Mouse (Mus musculus) gastrocnemius, postnatal 14 days (tissue): Measurements from ENCODE around the gene C1qtnf1. TPM values are rescaled to one million over a fixed set of nuclear protein-coding genes. Genes with fewer than 3 reads are reported as not detected.

Experiments used
- DNase-seq: peaks from one replicate; pipeline ENCODE4 v3.0.0; 2021; ENCODE audit warnings: mixed read lengths
- intact Hi-C: fragments of 180-260 bp; cut with DNase I; formaldehyde crosslinking; loops from one replicate; pipeline ENCODE4 v1.15.1; 2025; ENCODE audit warnings: low total_unique reads
- total RNA-seq, 2 experiments: library from RNA; stranded (reverse); gene quantifications; 2 replicates each; pipeline ENCODE4 v1.2.3; 2021

The C1qtnf1 gene
- total RNA-seq, 2 experiments from 2014 or later, result 26.4 to 30.2 TPM

- DNase-seq, result no peak
- intact Hi-C loops, result no loop called here
Observed at GRCm38 (mm10) chr11:118409106-118410072, 18.6 kb upstream of the C1qtnf1 start.

GRCm38 (mm10) chr11:118410073-118410444 is 17.9 kb upstream of the C1qtnf1 start:
- intact Hi-C loops, result no loop called here
- DNase-seq, result no peak

- no peak for DNase-seq
- intact Hi-C loops, result no loop called here
Observed at GRCm38 (mm10) chr11:118410479-118410878, 17.5 kb upstream of the C1qtnf1 start.

GRCm38 (mm10) chr11:118411271-118411670 is 16.7 kb upstream of the C1qtnf1 start:
- intact Hi-C loops, result no loop called here
- no peak for DNase-seq

- intact Hi-C loops, result no loop called here
- no peak for DNase-seq
Observed at GRCm38 (mm10) chr11:118412601-118413000, 15.4 kb upstream of the C1qtnf1 start.

DNA sequence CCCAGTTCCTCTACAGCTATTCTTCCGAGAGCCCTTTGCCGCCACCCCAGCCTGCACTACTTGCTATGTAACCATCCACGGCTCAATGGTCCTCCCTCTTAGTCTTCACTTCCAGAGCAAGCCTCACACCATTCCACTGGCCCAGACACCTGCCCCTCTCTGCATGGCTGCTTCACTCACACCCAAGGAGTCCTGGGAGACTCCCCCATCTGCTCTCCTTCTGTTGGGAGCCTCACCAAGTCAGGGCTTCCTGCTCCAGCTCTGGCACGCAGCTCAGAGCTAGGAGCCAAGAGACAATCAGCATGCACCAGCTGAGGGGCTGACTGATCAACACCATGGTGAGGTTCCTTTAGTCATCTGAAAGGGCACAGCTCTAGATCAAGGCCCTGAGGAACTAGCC is 14.9 kb upstream of the C1qtnf1 start:
- intact Hi-C loops, result no loop called here
- DNase-seq, result no peak

- no peak for DNase-seq
- intact Hi-C loops, result no loop called here
Observed at GRCm38 (mm10) chr11:118414270-118414669, 13.7 kb upstream of the C1qtnf1 start.

DNA sequence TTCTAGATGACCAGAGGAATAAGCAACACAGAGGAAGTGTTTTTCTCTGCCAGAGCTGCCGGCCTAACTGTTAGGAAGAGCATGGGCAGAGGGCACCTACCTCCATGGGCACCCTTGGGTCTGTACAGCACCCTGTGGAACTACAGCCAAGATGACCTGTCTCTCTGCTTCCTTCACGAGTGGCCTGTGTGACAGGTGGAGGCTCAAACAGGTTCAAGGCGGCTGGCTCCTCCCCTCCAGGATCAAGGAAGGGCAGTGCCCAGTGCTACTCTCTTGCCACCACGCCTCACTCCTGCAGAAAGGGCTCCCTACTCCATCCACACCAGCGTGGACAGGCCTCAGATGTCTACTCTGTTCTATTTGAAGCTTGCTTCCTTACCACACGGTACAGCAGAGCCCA is 12.4 kb upstream of the C1qtnf1 start:
- intact Hi-C loops, result no loop called here
- DNase-seq, result no peak

GRCm38 (mm10) chr11:118416046-118416445 is 12.0 kb upstream of the C1qtnf1 start:
- peak; percentile 32 for DNase-seq
- intact Hi-C loops, result no loop called here

- no peak for DNase-seq
- intact Hi-C loops, result no loop called here
Observed at GRCm38 (mm10) chr11:118417496-118417895, 10.5 kb upstream of the C1qtnf1 start.

GRCm38 (mm10) chr11:118418442-118418833 is 9.6 kb upstream of the C1qtnf1 start:
- DNase-seq, result no peak
- intact Hi-C loops, result no loop called here

GRCm38 (mm10) chr11:118418834-118419504 is 9.0 kb upstream of the C1qtnf1 start, which contains the start of gene Cant1:
Gene Cant1, minus strand, starts transcription at chr11:118419086.
- DNase-seq, result peak; percentile 97
- intact Hi-C loops, result no loop called here

DNA sequence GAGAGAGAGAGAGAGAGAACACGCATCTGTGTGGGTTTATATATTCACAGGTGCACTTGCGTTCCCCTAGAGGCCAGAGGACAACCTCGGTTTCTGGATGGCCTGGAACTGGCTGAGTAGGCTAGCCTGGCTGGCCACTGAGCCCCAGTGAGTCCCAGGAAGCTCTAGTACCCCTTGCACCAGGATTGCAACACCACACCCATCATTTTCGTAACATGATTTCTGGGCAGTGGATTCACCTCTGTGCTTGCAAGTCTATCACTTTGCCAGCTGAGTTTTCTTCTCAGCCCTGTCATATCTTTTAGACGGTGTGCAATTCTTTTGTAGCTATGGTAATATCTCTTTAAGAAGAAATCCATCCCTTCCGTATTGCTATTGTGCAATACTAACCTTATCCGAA is 7.7 kb upstream of the C1qtnf1 start:
- intact Hi-C loops, result no loop called here
- DNase-seq, result no peak

DNA sequence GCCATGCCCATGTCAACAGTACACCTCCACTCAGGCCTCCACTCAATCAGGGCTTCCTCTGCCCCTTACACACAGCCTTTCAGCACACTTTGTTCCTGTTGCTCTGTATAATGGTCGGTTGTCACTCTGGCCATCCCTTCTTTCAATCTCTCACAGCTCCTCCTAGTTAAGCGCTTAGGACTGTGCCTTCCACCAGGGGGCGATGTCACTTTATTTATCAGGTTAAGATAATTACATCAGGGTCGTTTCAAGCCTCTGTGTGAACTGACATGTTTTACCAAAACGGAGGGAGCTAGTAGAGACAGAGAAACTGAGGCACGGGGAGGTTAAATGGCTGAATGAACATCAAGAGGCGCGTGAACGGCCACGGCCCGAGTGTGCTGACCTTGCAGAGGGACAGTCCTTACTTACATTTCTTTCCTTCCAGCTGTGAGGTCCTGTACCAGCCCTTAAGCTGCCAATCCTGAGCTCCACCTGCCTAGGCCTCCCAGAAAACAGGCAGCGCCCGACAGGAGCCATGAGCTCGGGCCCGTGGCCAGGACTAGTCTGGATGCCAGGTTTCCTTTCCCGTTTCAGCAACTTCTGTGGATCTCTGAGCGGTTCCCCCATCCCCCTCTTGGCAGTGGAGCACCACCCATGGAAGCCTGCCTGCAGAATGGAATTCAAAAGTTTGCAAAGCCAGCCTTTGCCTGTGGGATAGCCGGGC is 4.6 kb upstream of the C1qtnf1 start:
- peak; percentile 82 for DNase-seq
- intact Hi-C loops, result no loop called here

GRCm38 (mm10) chr11:118424621-118425335 is 3.2 kb upstream of the C1qtnf1 start:
- intact Hi-C loops, result loop anchor here (2.0 kb wide), 1 partner anchor 16 kb away; no protein-coding TSS in a partner anchor
- no peak for DNase-seq

GRCm38 (mm10) chr11:118426765-118427164 is 1.2 kb upstream of the C1qtnf1 start:
- no peak for DNase-seq
- intact Hi-C loops, result no loop called here

GRCm38 (mm10) chr11:118427266-118427779 is 680 bp upstream of the C1qtnf1 start:
- intact Hi-C loops, result no loop called here

DNA sequence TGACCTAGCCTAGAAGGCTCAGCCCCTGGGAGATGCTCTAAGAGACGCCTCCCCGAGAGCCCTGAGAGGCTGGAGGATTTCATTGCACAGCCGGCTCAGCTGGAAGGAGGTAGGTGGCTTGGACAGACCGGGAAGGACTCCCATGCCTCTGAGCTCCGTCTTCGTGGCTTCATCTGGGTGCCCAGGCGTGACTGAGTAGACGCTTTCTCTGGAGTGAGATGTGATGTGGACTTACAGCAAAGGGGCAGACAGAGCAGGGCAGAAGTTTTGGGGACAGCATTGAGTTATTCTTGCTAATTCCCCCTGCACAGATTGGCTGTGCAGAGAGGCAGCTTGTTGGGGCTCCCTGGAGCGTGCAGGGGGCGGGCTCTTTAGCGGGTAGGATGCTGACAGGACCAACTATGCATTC is 461 bp downstream of the C1qtnf1 start:
- intact Hi-C loops, result no loop called here
- peak; percentile 51 for DNase-seq

More at GRCm38 (mm10) chr11:118427266-118427779, 680 bp upstream of the C1qtnf1 start:
- no peak for DNase-seq
